Mouse (Mus musculus): ENCODE measurements around the gene Gm43518. TPM values are rescaled to one million over a fixed set of nuclear protein-coding genes. Genes with fewer than 3 reads are reported as not detected.

Gene Gm43518
- polyA plus RNA-seq, 1 experiment, result not detected

DNA sequence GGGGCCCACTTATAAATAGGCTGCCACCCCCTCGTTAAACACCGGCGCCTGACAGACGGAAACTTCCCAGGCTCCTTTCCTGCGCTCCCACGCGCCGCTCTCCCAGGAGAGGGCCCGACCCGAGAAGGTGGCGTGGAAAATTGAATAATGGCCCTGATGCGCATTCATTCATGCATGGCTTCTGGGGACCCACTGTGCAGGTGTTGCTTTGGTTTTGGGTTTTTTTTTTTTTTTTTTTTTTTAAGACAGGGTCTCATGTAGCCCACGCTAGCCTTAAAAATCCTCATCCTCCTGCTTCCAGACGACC is 46.9 kb downstream of the Gm43518 start:
- TF ChIP-seq POLR2A (IDR thresholded peaks at IDR 0.05; ENCODE audit: borderline replicate concordance, low read depth, low read length) (no peak), CTCF (IDR thresholded peaks at IDR 0.05; ENCODE audit: low read depth, low read length) (no peak)
- Histone ChIP-seq H3K4me3 (ENCODE audit: insufficient read depth, low read length) (peak overlapping the region; percentile 67), H3K4me1 (ENCODE audit: control insufficient read depth, insufficient read depth, low read length) (no peaks in the 10 kb centered on the region), H3K27ac (ENCODE audit: insufficient read depth, low read depth, low read length) (no peak overlapping the region)

DNA sequence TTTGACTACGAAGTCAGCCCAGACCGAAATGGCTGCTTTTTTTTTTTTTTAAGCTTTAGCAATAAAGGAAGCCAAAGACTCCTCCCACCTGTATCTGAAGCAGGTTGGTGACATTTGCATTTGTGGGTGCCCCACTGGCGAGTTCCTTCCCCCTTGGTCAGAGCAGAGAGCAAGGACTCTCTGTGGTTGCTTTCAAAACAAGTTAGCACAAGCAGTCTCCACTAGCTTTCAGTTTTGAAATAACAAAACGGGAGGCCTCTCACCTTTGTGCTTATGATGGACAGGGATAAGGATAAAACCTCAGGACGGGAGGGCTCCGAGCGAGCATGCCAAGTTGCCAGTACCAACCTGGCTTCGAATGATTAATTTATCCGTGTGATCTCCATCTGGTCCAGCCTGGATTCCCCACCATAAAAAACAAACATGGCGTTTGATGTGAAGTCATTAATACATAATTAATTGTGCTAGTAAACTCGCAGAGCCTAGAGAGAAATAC is 47.4 kb downstream of the Gm43518 start:
- H3K4me3 ChIP-seq (ENCODE audit: insufficient read depth, low read length), result peak overlapping the region; percentile 20; the same call in 1 of the 2 replicates
- no peak overlapping the region for H3K27ac ChIP-seq (ENCODE audit: insufficient read depth, low read depth, low read length)
- H3K4me1 ChIP-seq (ENCODE audit: control insufficient read depth, insufficient read depth, low read length), result no peaks in the 10 kb centered on the region
- TF ChIP-seq POLR2A (IDR thresholded peaks at IDR 0.05; ENCODE audit: borderline replicate concordance, low read depth, low read length) (no peak), CTCF (IDR thresholded peaks at IDR 0.05; ENCODE audit: low read depth, low read length) (no peak)

DNA sequence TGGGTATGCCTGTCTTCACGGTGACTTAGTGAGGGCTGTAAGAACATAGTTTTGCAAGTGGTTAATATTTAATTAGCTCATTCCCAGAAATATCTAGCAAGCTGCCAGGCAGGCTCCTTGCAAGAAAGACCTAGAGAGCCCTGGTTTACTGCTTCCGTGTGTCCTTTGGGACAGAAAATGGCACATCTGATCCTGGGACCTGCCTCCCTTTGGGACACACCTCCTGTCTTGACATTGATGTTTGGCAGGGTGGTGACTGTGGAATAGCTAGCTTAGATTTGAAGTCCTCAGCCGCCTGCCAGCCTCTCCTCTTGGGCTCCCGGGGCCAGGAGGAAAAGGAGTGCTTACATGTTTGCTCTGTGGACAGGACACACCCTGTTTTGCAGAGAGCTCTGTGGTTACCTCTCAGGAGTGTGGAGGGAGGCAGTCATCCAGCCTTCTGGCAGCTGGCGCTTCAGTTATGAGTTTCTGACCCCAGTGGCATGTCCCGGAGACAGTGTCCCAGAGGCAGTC is 48.5 kb downstream of the Gm43518 start:
- H3K27ac ChIP-seq (ENCODE audit: insufficient read depth, low read depth, low read length), result no peak overlapping the region
- H3K4me1 ChIP-seq (ENCODE audit: control insufficient read depth, insufficient read depth, low read length), result no peaks in the 10 kb centered on the region
- no peak overlapping the region for H3K4me3 ChIP-seq (ENCODE audit: insufficient read depth, low read length)
- TF ChIP-seq POLR2A (IDR thresholded peaks at IDR 0.05; ENCODE audit: borderline replicate concordance, low read depth, low read length) (no peak), CTCF (IDR thresholded peaks at IDR 0.05; ENCODE audit: low read depth, low read length) (no peak)

DNA sequence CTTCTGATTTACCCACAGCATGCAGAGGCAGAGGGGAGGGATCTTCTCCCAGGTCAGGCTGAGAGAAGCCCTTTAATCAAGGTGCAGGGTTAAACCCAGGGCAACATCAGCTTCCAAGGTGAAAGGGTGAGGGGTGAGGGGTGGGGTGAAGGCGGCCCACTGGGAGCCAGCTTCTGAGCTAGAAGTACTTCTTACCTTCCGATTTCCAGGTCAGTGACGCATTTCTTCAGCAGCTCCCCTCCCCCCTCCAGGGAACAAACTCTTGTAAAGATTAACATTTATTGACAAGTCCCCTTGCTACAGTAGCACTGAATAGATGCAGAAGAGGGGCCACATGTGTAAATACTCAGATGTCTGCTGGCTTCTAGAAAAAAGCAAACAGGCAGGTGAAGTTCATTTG is 50.0 kb downstream of the Gm43518 start:
- TF ChIP-seq CTCF (IDR thresholded peaks at IDR 0.05; ENCODE audit: low read depth, low read length), result no peak
- TF ChIP-seq POLR2A (IDR thresholded peaks at IDR 0.05; ENCODE audit: borderline replicate concordance, low read depth, low read length), result no peak
- Histone ChIP-seq H3K4me1 (ENCODE audit: control insufficient read depth, insufficient read depth, low read length) (no peaks in the 10 kb centered on the region), H3K4me3 (ENCODE audit: insufficient read depth, low read length) (no peak overlapping the region), H3K27ac (ENCODE audit: insufficient read depth, low read depth, low read length) (no peak overlapping the region)

DNA sequence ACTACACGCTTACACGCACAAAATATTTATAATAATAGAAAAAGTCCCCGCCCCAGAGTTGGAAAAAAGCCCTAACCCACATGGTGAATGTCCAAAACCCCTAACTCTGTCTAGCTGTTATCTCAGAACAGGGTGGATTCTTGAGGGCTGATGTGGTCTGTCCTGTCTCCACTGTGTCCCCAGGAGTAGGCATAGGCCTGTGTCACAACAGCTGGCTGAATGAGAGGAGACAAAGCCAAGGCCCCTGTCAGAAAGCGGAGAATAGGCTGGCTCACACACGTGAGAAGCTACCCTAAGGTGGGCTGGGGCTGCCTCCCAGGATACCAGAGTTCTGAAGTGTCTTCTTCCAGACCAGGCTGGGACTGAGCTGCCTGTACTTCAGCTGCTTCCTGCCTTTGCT is 50.9 kb downstream of the Gm43518 start:
- H3K27ac ChIP-seq (ENCODE audit: insufficient read depth, low read depth, low read length), result no peak overlapping the region
- no peaks in the 10 kb centered on the region for H3K4me1 ChIP-seq (ENCODE audit: control insufficient read depth, insufficient read depth, low read length)
- H3K4me3 ChIP-seq (ENCODE audit: insufficient read depth, low read length), result no peak overlapping the region
- no peak for TF ChIP-seq POLR2A (IDR thresholded peaks at IDR 0.05; ENCODE audit: borderline replicate concordance, low read depth, low read length)
- no peak for TF ChIP-seq CTCF (IDR thresholded peaks at IDR 0.05; ENCODE audit: low read depth, low read length)

DNA sequence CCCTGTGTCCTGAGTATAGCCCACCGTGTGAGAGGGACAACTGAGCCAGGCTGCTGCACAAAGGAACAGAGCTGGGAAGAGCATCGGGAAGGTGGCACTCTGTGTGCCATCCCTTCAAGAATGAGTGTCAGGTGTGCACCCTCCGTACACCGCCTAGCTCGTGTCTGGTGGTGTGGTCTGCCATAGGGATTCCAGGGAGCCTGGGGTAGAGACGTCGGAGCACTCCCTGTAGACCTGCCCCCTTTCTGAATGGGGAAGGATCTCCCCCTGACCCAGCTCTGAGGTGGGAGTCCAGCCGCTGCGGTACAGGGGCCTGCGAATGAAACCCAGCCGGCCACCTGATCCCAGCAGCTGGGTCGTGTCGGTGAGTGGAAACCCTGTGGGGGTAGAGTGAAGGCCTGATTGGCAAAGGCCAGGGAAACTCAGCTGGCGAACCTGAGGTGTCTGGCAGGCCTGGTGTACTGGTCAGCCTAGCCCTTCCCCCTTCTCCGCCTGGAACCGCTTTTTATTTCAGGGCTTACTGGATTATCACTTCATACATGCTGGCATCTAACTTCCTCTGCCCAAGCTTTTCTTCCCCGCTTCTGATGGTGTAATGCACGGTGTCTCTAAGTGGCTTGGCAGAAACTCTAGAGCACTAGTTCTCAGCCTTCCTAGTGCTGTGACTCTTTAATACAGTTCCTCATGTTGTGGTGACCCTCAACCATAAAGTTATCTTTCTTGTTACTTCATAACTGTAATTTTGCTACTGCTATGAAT is 52.2 kb downstream of the Gm43518 start:
- no peak overlapping the region for H3K27ac ChIP-seq (ENCODE audit: insufficient read depth, low read depth, low read length)
- TF ChIP-seq CTCF (IDR thresholded peaks at IDR 0.05; ENCODE audit: low read depth, low read length) (no peak), POLR2A (IDR thresholded peaks at IDR 0.05; ENCODE audit: borderline replicate concordance, low read depth, low read length) (no peak)
- no peak overlapping the region for H3K4me3 ChIP-seq (ENCODE audit: insufficient read depth, low read length)
- H3K4me1 ChIP-seq (ENCODE audit: control insufficient read depth, insufficient read depth, low read length), result no peaks in the 10 kb centered on the region

DNA sequence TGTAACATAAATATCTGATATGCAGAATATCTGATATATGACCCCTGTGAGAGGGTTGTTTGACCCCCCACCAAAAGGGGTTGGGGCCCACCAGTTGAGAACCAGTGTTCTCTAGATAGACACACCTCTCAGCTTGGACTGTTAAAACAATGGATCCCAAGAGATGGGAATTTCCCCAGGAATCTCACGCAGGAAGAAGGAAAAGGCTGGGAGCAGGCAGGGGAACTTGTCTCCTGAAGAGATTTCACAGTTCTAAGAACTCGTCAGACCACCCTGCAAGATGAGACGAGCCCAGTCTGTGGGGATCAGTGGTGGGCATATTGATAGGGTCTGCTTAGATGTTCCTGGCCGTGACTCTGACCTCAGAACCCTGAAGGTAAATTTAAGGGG is 52.8 kb downstream of the Gm43518 start:
- Histone ChIP-seq H3K27ac (ENCODE audit: insufficient read depth, low read depth, low read length) (no peak overlapping the region), H3K4me1 (ENCODE audit: control insufficient read depth, insufficient read depth, low read length) (no peaks in the 10 kb centered on the region), H3K4me3 (ENCODE audit: insufficient read depth, low read length) (no peak overlapping the region)
- no peak for TF ChIP-seq CTCF (IDR thresholded peaks at IDR 0.05; ENCODE audit: low read depth, low read length)
- no peak for TF ChIP-seq POLR2A (IDR thresholded peaks at IDR 0.05; ENCODE audit: borderline replicate concordance, low read depth, low read length)

DNA sequence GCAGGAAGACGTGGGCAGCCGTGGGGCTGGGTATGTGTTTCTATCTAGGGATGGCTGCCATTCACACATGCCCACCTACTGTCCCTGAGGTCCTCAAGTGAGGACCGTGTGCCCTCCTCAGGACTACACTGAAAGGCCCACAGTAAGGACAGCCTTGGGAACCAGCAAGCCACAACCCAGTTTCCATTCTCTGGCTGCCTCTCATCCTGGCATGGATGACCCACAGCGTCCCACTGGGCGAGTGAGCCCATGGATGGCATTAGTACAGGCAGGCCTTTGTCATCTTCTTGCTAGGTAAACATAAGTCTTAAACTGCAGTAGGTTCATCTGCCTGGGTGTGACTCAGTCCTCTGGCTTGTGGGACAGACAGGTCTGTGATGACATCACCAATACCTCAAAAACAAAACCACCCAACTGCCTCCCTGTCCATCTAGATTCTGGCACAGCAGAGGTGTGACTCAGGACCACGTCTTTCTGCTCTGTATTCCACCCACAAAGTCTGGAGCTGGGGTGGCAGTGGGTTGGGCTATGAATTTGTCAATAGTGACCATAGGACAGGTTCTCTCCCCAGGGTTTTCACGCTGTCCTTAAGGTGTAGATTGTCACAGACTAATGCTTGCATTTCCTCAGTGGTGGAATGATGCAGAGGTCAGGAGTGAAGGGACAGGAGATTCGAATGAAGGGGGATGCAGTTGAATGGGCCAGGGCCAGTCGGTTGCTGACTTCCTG is 53.5 kb downstream of the Gm43518 start:
- TF ChIP-seq CTCF (IDR thresholded peaks at IDR 0.05; ENCODE audit: low read depth, low read length) (no peak), POLR2A (IDR thresholded peaks at IDR 0.05; ENCODE audit: borderline replicate concordance, low read depth, low read length) (no peak)
- Histone ChIP-seq H3K4me1 (ENCODE audit: control insufficient read depth, insufficient read depth, low read length) (no peaks in the 10 kb centered on the region), H3K27ac (ENCODE audit: insufficient read depth, low read depth, low read length) (no peak overlapping the region), H3K4me3 (ENCODE audit: insufficient read depth, low read length) (no peak overlapping the region)

DNA sequence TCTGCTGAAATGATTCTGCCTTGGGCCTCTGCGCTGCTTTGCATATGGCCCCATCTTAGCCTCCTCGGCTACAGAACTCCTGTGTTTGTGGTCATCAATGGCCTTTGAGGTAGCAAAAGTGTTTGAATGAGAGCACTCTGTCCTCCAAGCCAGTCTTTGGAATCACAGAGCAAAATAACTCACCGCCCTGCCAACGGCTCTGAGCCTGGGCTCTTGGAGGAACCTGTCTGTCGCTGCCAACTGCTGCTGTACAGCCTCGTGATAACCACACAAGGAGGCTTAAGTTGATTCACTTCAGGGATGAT is 54.0 kb downstream of the Gm43518 start:
- TF ChIP-seq CTCF (IDR thresholded peaks at IDR 0.05; ENCODE audit: low read depth, low read length), result no peak
- TF ChIP-seq POLR2A (IDR thresholded peaks at IDR 0.05; ENCODE audit: borderline replicate concordance, low read depth, low read length), result no peak
- no peak overlapping the region for H3K27ac ChIP-seq (ENCODE audit: insufficient read depth, low read depth, low read length)
- H3K4me1 ChIP-seq (ENCODE audit: control insufficient read depth, insufficient read depth, low read length), result no peaks in the 10 kb centered on the region
- no peak overlapping the region for H3K4me3 ChIP-seq (ENCODE audit: insufficient read depth, low read length)

DNA sequence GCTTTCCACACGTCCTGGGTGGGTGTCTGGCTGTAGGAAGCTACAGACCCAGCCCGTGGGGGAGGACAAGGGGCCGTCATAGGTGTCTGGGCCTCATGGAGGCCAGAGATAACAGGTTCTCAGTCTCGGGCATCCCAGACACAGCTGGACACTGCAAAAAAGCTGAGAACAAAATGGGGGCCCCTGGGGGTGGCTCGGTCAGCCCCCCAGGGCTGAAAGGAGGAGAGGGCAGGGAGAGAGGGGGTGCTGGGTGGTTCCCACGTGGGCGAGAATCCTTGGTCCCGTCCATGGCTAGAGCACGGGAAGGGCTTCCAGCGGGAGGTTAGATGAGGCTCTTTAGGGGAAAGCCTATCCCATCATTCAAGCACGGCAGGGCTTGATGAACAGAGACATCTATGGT is 55.6 kb downstream of the Gm43518 start:
- H3K27ac ChIP-seq (ENCODE audit: insufficient read depth, low read depth, low read length), result no peak overlapping the region
- TF ChIP-seq POLR2A (IDR thresholded peaks at IDR 0.05; ENCODE audit: borderline replicate concordance, low read depth, low read length) (no peak), CTCF (IDR thresholded peaks at IDR 0.05; ENCODE audit: low read depth, low read length) (no peak)
- no peak overlapping the region for H3K4me3 ChIP-seq (ENCODE audit: insufficient read depth, low read length)
- no peaks in the 10 kb centered on the region for H3K4me1 ChIP-seq (ENCODE audit: control insufficient read depth, insufficient read depth, low read length)
